Mouse (Mus musculus) heart, adult 2 months (tissue): ENCODE measurements around the gene Znrd1.

Experiments
- CTCF ChIP-seq: fragments of 200-600 bp; IDR thresholded peaks from 2 replicates; pipeline ENCODE4 v1.8.1; 2022; ENCODE audit warnings: antibody characterized with exemption, mild to moderate bottlenecking, moderate library complexity
- EP300 ChIP-seq: fragments of 200-500 bp; IDR thresholded peaks from 2 replicates; pipeline ENCODE4 v1.6.1; 2011; ENCODE audit warnings: low read depth, low read length, control low read depth; ENCODE audit not compliant: insufficient read depth
- POLR2A ChIP-seq: fragments of 200-500 bp; IDR thresholded peaks from 2 replicates; pipeline ENCODE4 v1.6.1; 2011; ENCODE audit warnings: mild to moderate bottlenecking, low read depth, low read length, control low read depth; ENCODE audit not compliant: insufficient read depth

GRCm38 (mm10) chr17:36982253-36983155 lies 24.1 kb upstream of the Znrd1 start:
- TF ChIP-seq CTCF: no peak
- no peak for TF ChIP-seq POLR2A
- TF ChIP-seq EP300: no peak
